Mouse (Mus musculus) ES-Bruce4 (cell line): ENCODE data around the gene Nkg7.
A peak's percentile ranks its signal among the peaks of the same experiment; 100 is the strongest.

Experiments used
- CTCF ChIP-seq: IDR thresholded peaks from one replicate; pipeline ENCODE4 v1.8.1; 2011; ENCODE audit warnings: low read depth, low read length
- EP300 ChIP-seq: IDR thresholded peaks from 2 replicates; pipeline ENCODE4 v1.6.1; 2011; ENCODE audit warnings: low read depth, low read length; ENCODE audit not compliant: insufficient read depth
- POLR2A ChIP-seq: IDR thresholded peaks from one replicate; pipeline ENCODE4 v1.8.1; 2011; ENCODE audit warnings: low read length; ENCODE audit not compliant: insufficient read depth

DNA sequence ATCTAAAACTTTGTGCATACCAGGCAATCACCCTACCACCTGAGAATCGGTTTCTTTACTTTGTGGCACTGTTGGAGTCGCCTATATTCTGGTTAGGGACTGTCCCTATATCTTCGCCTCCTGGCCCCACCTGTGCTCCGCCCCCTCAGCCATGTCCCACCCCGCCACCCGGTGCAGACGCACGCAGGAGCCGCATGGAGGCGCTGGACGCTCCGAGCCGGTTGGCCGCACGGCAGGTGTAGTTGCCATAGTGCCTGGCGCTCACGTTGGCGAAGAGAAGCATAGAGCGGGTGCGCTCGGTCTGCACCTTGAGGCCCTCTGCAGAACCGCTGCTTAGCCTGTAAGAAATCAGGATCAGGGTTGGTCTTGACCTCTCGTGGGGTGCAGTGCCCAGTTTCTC lies 38.8 kb downstream of the Nkg7 start:
- TF ChIP-seq POLR2A: no peak
- peak; percentile 74 for TF ChIP-seq CTCF
- no peak for TF ChIP-seq EP300
